Mouse (Mus musculus) left cerebral cortex, adult 8-10 months (tissue): ENCODE data around the gene Adgrd1. TPM values are rescaled to one million over a fixed set of nuclear protein-coding genes. Genes with fewer than 3 reads are reported as not detected.

ENCODE experiments used
- DNase-seq, 2 experiments: peaks; one replicate each; pipeline ENCODE4 v3.0.0; 2022; ENCODE audit warnings: low spot score in 2 of 2
- total RNA-seq, 4 experiments: library from RNA; stranded (reverse); gene quantifications; 2 replicates each; pipeline ENCODE4 v1.2.4; 2022

Gene Adgrd1
- total RNA-seq, 4 experiments from 2014 or later = 2.0 to 3.1 (median 2.8) TPM

GRCm38 (mm10) chr5:129196501-129196900, 100.0 kb downstream of the Adgrd1 start:
- DNase-seq = no peak

GRCm38 (mm10) chr5:129196971-129197519, 100.5 kb downstream of the Adgrd1 start:
- no peak for DNase-seq

DNA sequence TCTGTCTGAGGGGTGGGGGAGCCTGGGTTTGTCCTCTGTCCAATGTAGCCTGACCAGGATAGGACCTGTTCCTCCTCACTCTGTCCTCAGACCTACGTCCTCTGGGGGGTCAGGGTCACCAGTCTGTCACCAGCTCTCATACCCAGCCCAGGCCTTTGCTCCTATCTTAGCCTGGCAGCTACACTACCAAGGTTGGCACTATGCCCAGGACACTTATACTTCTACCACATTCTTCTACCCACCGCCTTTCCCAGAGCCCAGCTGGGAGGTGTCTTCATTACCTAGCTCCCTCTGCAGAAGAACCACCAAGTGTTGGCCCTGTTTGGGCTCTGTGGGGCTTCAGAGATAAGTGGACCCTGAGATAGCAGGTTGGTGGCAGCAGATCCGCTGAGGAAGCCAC, 103.6 kb downstream of the Adgrd1 start:
- DNase-seq = no peak

GRCm38 (mm10) chr5:129208279-129208678, 111.7 kb downstream of the Adgrd1 start:
- no peak for DNase-seq

DNA sequence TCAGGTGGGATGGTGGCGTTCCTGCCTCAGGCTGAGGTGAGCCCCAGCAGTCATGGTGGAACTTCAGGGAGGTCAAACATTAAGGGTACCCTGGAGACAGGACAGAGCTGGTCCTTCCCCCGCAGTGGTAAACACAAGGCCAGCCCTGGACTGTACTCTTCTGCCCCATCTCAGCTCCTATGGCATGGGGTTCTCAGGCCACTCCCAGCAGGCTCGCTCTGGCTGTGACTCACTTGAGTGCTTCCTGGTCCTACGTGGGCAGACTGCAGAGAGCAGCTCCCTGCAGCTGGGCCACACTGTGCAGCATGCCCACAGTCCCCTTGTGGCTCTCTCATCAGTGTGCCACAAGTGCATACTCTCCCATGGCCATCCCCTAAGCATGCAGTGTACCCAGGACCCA, 112.3 kb downstream of the Adgrd1 start:
- no peak for DNase-seq

- no peak for DNase-seq
Observed at GRCm38 (mm10) chr5:129211385-129212031, 115.0 kb downstream of the Adgrd1 start.

DNA sequence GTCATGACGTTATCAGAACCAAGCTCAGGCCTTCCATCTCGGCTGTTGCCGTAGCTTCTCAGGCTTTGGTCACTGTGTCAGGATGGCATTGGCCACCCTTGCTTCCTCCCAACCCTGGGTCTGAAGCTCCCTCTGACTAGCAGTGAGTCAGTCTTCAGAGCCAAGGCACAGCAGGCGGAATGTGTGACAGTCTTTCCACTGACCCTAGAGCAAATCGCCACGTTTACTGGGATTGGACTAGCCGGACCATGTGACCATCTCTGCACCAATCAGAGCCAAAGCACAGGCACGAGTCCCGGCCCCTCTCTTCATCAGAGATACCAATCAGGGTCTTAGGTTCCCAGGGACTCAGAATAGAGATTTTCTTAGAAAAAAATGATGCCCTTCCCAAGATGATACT, 117.5 kb downstream of the Adgrd1 start:
- no peak for DNase-seq

DNA sequence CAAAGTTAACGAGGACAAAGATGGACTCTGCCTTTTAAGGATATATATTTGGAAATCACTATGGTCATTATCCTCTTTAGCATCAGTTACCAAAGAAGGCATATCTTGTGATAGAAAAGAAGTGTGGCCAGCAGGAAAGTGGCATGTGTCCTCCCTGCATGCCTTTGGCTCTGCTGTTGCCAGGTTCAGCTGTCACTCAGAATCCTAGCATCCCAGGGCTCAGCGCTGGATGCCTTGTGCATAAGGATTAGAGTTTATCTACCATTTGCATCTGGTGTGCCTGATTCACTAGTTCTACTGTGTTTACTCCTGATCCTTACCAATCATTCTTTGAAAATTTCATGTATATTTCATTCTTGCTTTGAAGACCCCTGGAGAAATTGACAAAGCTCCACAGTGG, 119.5 kb downstream of the Adgrd1 start:
- DNase-seq = no peak

DNA sequence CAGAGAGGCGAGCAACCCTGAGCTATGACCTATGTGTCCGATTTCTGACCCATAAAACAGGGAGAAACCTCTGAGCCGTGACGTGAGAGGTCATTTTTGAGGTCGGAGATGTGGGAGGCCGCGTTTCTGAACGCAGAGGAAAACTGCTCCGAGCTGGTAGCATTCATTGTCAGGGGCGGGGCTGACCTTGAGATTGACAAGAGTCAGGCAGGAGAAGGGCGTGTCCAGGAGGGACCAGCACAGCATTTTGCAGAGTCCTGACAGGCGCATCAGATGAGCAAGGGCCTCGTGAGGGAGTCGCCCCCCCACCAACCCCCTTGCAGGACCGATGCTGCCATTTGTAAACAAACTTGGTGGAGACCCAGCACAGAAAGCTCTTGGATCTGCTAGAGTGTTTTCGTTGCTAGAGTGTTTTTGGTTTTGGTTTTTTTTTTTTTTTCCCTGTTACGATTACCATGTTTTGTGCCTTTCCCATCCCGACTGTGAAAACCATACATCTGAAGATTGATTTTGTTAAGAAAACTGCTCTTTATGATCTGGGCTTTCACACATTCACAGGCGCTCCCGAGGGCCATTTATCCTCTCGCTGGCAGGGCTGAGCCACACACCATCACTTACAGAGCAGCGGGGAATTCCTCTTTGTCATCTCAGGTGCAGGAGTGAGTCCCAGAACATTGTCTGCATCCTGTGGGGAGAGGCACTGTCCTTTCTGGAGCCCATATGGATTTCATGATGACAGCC, 121.1 kb downstream of the Adgrd1 start:
- DNase-seq = no peak

- DNase-seq = no peak
Observed at GRCm38 (mm10) chr5:129218222-129218505, 121.6 kb downstream of the Adgrd1 start.

DNA sequence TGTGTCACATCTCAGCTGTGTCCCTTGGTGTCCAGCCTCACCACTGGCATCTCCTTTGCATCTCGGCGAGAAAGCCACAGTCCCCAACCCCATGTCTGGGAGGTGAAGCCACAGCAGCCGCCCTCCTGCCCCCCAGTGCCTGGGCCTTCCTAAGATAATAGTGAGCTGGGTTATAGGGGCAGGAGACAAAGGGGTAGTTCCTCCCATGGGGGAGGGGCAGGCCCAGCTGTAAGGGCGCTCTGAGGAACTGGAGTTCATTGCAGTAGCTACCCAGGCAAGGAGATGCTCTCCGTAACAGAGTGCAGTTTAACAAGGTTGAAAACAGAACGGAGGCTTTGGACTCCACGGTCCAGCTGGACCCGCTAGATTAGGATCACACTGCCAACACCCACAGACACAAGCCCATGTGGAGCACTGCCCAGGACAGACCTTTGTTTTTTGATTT, 122.0 kb downstream of the Adgrd1 start:
- no peak for DNase-seq

- DNase-seq = no peak
Observed at GRCm38 (mm10) chr5:129219178-129219760, 122.7 kb downstream of the Adgrd1 start.

- DNase-seq = no peak
Observed at GRCm38 (mm10) chr5:129225810-129226450, 129.4 kb downstream of the Adgrd1 start.

DNA sequence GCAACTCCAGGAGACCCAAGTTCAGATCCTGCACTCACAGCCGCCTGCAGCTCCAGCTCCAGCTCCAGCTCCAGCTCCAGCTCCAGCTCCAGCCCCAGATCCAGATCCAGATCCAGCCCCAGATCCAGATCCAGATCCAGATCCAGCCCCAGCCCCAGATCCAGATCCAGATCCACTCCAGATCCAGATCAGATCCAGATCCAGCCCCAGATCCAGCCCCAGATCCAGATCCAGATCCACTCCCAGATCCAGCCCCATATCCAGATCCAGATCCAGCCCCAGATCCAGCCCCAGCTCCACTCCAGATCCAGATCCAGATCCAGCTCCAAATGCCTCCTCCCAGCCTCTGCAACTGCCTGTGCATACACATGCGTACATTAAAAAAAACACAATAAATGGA, 131.6 kb downstream of the Adgrd1 start:
- no peak for DNase-seq

- DNase-seq = no peak
Observed at GRCm38 (mm10) chr5:129233301-129233700, 136.8 kb downstream of the Adgrd1 start.

DNA sequence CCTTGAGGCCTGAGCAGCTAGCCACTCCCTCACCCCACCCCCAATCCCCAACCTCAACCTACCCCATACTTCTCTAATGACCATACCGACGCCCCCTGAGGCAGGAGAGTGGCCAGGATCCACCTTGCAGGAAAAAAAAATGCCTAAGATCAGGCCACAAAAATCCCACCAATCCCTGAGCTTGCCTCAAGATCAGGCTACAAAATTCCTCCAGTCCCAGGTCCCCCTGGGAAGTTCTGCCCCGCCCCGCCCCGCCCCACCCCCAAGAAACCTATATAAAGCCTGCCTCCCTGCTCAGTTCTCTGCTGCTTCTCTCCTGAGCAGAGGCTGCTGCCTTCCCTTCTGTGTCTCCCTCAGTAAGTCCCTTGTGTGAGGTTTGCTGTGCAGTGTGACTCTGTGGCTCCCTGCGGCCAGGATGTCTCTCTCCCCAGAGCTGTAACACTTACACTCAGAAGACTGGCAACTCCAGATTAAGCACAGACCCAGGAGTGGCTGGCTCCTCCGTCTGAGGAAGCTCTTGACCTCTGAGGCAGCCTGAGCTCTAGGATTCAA, 137.4 kb downstream of the Adgrd1 start:
- DNase-seq = no peak

- DNase-seq = no peak
Observed at GRCm38 (mm10) chr5:129236366-129236765, 139.8 kb downstream of the Adgrd1 start.

- no peak for DNase-seq
Observed at GRCm38 (mm10) chr5:129241865-129242264, 145.3 kb downstream of the Adgrd1 start.

GRCm38 (mm10) chr5:129242265-129242664, 145.7 kb downstream of the Adgrd1 start:
- DNase-seq = no peak

DNA sequence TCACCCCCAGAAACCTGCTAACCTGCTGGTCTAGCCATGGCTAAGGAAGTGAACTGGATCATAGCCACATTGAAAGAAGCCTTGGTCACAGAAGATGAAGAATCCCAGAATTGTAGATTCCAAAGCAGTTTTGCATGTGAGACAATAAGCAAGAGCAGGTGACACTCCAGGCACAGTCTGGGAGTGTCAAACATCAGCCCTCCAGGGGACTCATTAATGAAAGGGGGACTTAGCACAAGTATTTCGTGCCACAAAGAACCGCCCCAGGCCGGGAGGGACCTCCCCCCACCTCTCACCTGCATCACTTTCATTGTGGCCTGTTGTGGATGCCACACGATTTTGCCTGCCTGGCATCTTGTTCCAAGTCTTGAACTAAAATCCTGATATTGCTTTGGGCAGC, 146.6 kb downstream of the Adgrd1 start:
- DNase-seq = no peak

DNA sequence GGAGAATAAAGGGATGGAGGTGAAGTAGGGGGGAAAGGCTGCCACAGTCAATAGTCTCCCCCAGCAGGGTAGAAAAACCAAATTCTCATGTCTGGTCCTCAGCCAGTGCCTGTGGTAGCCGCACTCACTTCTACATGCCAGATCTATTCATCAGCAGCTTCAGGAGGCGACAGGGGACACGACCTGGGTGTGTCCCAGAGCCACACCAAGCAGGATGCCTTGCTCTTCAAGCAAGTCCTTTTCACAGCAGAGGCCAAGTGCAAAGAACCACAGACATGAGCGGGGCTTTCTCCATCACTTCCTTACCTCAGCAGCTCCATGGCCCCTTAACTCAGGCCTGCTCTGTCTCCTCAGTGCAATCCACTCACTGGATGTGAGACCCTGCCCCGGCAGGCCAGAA, 147.8 kb downstream of the Adgrd1 start:
- DNase-seq = no peak

- no peak for DNase-seq
Observed at GRCm38 (mm10) chr5:129249080-129249479, 152.5 kb downstream of the Adgrd1 start.
